Mouse (Mus musculus) adrenal gland, postnatal 25 days (tissue): ENCODE measurements around the gene Hrnr. TPM values are rescaled to one million over a fixed set of nuclear protein-coding genes. Genes with fewer than 3 reads are reported as not detected.

Experiments
- DNase-seq: peaks from one replicate; pipeline ENCODE4 v3.0.0; 2021; ENCODE audit warnings: mixed read lengths
- long read RNA-seq: library from polyadenylated mRNA; stranded (forward); transcript quantifications from one replicate; pipeline ENCODE4 v2.0.0, GENCODE M21; 2021
- total RNA-seq: library from RNA; stranded (reverse); gene quantifications from 2 replicates; pipeline ENCODE4 v1.2.3, GENCODE M21; 2021

Gene Hrnr
- 0.03 TPM in 1 of 2 replicates, not detected in the other for total RNA-seq
- long read RNA-seq: 0 reads

DNA sequence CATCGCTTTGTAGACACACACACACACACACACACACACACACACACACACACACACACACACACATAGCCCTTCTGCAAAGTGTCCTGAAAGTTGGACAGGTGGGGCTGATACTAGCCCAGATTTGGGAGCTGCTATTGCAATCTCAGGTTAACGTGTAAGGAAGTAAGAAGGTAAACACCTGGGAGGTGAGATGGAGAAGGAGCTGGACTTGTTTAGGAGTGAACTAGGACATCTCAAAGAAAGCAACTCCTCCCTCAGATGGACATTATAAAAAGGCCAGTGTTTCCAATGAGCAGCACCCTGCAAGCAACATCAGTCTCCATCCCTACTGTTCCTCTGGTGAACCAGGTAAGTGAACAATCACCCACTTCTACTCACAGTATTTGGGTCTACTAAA, at the start of gene Hrnr:
Gene Hrnr (plus strand): TSS at position 301 of the 400 bp plus-strand sequence.
- no peak for DNase-seq

- DNase-seq: no peak
Observed at GRCm38 (mm10) chr3:93273223-93273622, 46.3 kb upstream of the Hrnr start, which contains the start of gene Flg. Gene Flg (plus strand): TSS chr3:93273523.

- no peak for DNase-seq
Observed at GRCm38 (mm10) chr3:93297542-93297941, 22.0 kb upstream of the Hrnr start.

- DNase-seq: no peak
Observed at GRCm38 (mm10) chr3:93299832-93300231, 19.7 kb upstream of the Hrnr start.

DNA sequence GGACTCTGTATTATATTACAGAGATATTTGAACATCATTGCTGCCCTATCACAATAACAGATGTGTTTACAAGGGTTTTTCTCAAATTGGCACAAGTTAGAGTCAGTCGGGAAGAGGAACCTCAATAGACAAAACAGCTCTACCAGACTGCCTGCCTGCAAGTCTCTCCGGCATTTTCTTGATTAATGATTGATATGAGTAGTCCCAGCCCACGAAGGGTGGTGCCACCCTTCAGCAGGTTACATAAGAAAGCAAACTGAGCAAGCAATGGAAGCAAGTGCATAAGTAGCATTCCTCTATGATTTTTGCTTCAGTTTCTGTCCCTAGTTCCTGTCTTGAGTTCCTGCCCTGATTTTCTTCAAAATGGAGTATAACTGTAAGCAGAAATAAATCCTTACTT, 17.7 kb upstream of the Hrnr start:
- DNase-seq: no peak

- DNase-seq: no peak
Observed at GRCm38 (mm10) chr3:93306142-93306541, 13.4 kb upstream of the Hrnr start.

GRCm38 (mm10) chr3:93311371-93311770, 8.2 kb upstream of the Hrnr start:
- DNase-seq: no peak

GRCm38 (mm10) chr3:93314388-93314787, 5.2 kb upstream of the Hrnr start:
- DNase-seq: no peak

DNA sequence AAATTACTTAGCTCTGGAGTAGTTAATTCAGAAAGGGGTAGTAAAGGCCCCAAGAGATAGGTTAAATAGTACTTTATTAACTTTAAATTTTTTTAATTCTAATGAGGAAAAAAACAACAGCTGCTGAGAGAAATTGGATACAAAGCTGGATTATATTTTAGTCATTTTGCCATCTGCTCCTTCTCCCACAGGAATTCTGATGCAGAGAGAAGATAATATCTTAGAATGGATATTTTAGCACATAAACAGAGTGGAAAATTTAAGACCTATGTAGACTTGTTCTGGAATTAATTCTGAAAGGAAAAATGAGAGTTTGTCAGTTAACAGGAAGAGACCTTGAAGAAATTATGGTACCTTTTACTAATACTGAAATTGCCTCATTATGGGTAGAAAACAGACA, 18.2 kb downstream of the Hrnr start:
- no peak for DNase-seq

GRCm38 (mm10) chr3:93340021-93340420, 20.5 kb downstream of the Hrnr start:
- no peak for DNase-seq

DNA sequence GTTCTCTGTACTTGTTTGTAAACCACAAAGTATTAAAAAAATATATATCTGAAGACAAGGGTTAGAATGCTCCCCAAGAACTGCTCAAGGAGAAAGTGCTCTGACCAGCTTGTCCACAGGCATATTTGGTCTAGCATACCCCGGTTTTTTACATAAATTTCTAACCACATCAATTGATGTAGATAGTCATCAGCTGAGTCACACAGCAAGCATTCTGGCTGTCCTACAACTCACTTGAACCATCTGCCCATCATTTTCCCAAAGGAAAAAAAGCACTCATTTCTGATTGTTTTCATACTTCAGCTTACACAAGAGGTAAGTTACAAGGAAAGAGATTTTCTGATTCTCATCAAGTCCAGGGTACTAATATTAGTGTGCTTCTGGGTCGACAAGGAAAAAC, 27.3 kb downstream of the Hrnr start:
- no peak for DNase-seq

- peak; percentile 73 for DNase-seq
Observed at GRCm38 (mm10) chr3:93360045-93360444, 40.5 kb downstream of the Hrnr start.

GRCm38 (mm10) chr3:93361933-93362574, 42.5 kb downstream of the Hrnr start:
- DNase-seq: no peak

- DNase-seq: no peak
Observed at GRCm38 (mm10) chr3:93366966-93367575, 47.5 kb downstream of the Hrnr start.

DNA sequence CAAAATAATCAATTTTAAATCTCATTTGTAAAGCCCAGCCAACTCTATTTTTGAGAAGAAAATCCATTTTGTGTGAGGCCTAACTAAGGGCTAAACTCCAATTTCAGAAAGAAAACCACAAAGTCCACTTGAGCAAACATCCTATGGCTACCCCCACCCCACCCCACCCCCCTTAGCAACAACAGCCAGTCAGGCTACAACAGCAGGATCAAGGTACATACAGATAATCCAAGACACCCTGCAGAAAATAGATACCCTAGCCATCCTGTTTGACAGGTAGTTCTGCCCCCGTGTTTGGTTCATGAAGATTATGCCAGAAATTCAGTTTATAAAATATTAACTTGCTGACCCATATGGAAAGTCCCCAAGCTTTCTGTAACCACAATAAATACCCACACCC, 48.6 kb downstream of the Hrnr start:
- no peak for DNase-seq

DNA sequence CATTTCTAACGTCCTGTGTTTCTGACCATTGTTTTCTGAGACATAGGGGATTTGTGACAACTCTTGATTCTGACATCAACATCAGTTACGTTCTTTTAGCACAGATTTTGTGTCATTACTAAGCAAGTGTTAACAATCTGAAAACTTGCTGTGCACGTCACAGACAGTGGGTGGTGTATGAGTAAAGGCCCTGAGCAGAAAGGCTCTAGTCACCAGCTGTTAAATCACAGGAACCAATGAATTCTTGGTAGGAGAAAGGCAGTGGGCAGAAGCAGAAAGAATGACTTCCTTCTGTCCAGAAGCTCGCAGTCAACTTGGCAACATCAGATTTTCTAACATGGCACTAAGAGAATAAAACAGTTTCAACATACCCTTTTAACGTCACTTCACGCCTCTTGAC, 53.9 kb downstream of the Hrnr start:
- no peak for DNase-seq

- DNase-seq: no peak
Observed at GRCm38 (mm10) chr3:93375196-93375595, 55.6 kb downstream of the Hrnr start.

DNA sequence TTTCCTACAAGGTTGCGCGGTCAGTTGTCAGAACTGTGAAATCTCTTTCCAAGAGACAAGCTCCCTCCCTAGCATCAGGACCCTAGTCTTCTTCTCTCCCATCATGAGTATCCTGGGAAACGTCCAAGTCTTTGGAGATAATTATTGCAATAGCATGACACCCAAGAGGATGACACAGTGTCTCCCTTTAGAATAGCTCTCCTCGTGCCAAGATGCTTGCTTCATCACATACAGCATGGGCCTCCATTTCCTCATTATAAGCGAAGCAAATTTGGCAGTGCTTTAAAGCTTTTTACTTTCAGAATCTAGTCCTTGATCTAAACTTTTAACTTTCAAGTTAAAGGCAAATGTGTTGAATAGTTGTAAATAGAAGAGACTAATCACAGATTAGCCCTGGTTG, 56.1 kb downstream of the Hrnr start:
- DNase-seq: no peak

DNA sequence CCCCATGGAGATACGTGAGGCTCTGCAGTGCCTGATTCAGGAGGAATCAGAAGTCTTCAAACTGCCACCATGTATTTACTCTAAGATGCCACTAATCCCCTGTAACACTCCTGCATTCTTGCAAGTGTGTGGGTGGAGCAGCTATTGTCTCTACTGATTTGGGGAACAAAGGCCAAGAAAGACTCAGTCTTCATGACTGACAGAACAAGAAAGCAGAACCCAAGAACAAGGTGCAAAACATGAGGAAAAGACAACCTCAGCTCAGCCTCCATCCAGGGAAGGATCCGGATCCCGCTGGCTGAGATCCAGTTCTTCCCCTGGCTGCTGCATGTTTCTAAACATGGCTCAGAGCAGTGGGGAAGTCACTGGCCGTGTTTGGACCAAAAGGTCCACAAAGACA, 58.6 kb downstream of the Hrnr start:
- DNase-seq: no peak

Other genes starting within 250 kb of the Hrnr start
- gene Crnn, start 175.0 kb upstream of the Hrnr start, total RNA-seq: not detected in 2 replicates
- gene Flg2, start 122.5 kb upstream of the Hrnr start, total RNA-seq: not detected in 2 replicates
- gene Flg, start 46.2 kb upstream of the Hrnr start, total RNA-seq: not detected in 2 replicates
- not detected in 2 replicates for gene Rptn, start 74.0 kb downstream of the Hrnr start, total RNA-seq
- gene Tchh, start 122.6 kb downstream of the Hrnr start, total RNA-seq: 0.70 and 1.2 TPM in 2 replicates
- 0.58 and 1.5 TPM in 2 replicates for gene Tchhl1, start 149.0 kb downstream of the Hrnr start, total RNA-seq
- 205 and 211 TPM in 2 replicates for gene S100a11, start 200.7 kb downstream of the Hrnr start, total RNA-seq
- gene S100a10, start 235.3 kb downstream of the Hrnr start, total RNA-seq: 138 and 144 TPM in 2 replicates